Mouse (Mus musculus) adrenal gland, adult 10 weeks (tissue): Measurements from ENCODE around the gene Gm8362. TPM values are rescaled to one million over a fixed set of nuclear protein-coding genes. Genes with fewer than 3 reads are reported as not detected.

Source experiments
- polyA plus RNA-seq: library from polyadenylated mRNA; stranded (reverse); fragments of 350-450 nt; fragmentation: Illumina TruSeq; extraction: RNeasy Lipid Tissue Mini Kit (QIAGEN cat#74804); gene quantifications from one replicate; pipeline ENCODE4 v1.2.3, GENCODE M21; 2014; ENCODE audit warnings: low read depth, low replicate concordance

Gene Gm8362
- polyA plus RNA-seq: not detected

GRCm38 (mm10) chr14:6774311-6774710 is at the start of gene Gm8362:
Gene Gm8362 (minus strand): TSS chr14:6774411.

GRCm38 (mm10) chr14:6742232-6742631 is 32.0 kb downstream of the Gm8362 start, which contains the start of gene Gm3636:
Gene Gm3636 (minus strand): TSS chr14:6742332.

DNA sequence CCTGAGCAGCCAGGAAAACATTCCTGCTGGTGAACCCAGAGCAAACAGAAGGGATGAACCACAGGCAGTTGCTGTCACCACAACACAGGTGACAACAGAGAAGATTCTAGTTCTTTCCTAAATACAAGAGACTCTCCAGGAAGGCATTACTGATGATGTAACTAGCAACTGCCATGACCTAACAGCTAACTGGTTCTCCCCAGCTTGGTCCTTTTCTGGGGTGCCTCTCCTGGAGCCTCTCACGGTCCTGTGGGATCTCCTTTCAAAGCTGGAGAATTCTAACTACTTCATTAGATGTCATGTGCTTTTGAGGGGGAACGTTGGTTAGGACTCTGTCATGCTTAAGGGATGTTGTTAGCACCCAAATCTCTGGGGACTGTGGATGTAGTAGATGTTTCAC is 54.1 kb downstream of the Gm8362 start, which contains the start of gene Gm8050:
TSS of gene Gm8050 (minus strand) at position 101 of the 400 bp plus-strand sequence.

Other genes with a start within 250 kb of the Gm8362 start
- gene Gm8356, start 237.1 kb downstream of the Gm8362 start, polyA plus RNA-seq: not detected
- gene Gm3629, start 183.8 kb downstream of the Gm8362 start, polyA plus RNA-seq: not detected
- gene Gm3460, start 152.0 kb downstream of the Gm8362 start, polyA plus RNA-seq: not detected
- gene Gm10251, start 90.2 kb downstream of the Gm8362 start, polyA plus RNA-seq: not detected
- gene Gm8050, start 54.2 kb downstream of the Gm8362 start, polyA plus RNA-seq: not detected
- gene Gm3636, start 32.1 kb downstream of the Gm8362 start, polyA plus RNA-seq: 1.5 TPM
- not detected for gene Gm3642, start 65.9 kb upstream of the Gm8362 start, polyA plus RNA-seq
- gene Gm3667, start 115.6 kb upstream of the Gm8362 start, polyA plus RNA-seq: not detected
- not detected for gene Gm6356, start 199.4 kb upstream of the Gm8362 start, polyA plus RNA-seq